Mouse (Mus musculus): Measurements from ENCODE around the gene Ndufa5.

- no peak for TF ChIP-seq GATA1 (IDR thresholded peaks at IDR 0.05; ENCODE audit: low read length)
- TF ChIP-seq TAL1 (IDR thresholded peaks at IDR 0.05; ENCODE audit: low read length) = no peak
Measured at GRCm38 (mm10) chr6:24573319-24573718, 45.5 kb upstream of the Ndufa5 start.

Data from erythroblast, embryonic 14.5 days (primary cell).